Mouse (Mus musculus) heart, postnatal 25 days (tissue): Measurements from ENCODE around the gene Cacna2d1. TPM values are rescaled to one million over a fixed set of nuclear protein-coding genes. Genes with fewer than 3 reads are reported as not detected.

Source experiments
- DNase-seq: peaks from one replicate; pipeline ENCODE4 v3.0.0; 2022; ENCODE audit warnings: low spot score
- intact Hi-C: fragments of 180-260 bp; cut with DNase I; formaldehyde crosslinking; loops from one replicate; pipeline ENCODE4 v1.15.1; 2025
- total RNA-seq, 2 experiments: library from RNA; stranded (reverse); gene quantifications; 2 replicates each; pipeline ENCODE4 v1.2.3; 2021

Cacna2d1 gene
- total RNA-seq, 2 experiments from 2014 or later: 97.0 to 105 TPM

DNA sequence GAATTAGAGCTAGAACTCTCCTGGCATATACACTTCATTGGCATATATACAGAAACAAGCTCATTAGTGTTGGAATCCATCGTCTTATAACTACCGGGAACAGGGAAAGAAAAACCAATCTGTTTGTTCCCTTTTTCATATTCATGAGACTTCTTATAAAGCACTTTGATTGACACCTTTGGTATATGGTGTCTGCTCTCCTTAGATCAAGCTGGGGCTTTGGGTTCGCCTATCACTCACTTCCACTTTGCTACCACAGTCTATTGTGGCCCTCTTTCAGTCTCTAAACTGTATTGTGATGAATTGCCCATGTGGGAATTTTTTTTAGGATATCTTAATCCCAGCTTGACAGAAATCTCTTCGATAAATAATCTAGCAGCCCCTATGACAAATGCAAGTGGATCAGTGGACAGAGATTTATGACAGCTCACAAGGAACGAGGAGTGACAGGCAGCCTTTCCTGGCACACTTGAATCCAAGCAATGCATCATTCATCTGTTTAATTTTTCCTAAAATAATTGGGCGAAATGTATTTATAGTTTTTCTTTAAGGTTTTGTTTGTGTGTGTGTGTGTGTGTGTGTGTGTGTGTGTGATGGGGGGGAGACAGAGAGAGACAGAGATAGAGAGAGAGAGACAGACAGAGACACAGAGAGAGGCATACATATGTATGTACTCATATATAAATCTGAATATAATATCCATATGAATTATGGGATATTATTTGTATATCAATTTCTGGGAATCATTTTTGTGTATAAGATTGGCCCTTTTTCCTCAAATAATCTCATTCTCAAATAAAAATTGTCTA, 200.0 kb downstream of the Cacna2d1 start:
- DNase-seq: no peak
- intact Hi-C loops: loop anchor here (10.0 kb wide), 1 partner anchor 300 kb away; no protein-coding TSS in a partner anchor

GRCm38 (mm10) chr5:16135986-16136385, 201.5 kb downstream of the Cacna2d1 start:
- intact Hi-C loops: loop anchor here (10.0 kb wide), 1 partner anchor 301 kb away; no protein-coding TSS in a partner anchor
- no peak for DNase-seq

GRCm38 (mm10) chr5:16136839-16137238, 202.3 kb downstream of the Cacna2d1 start:
- intact Hi-C loops: loop anchor here (10.0 kb wide), 1 partner anchor 302 kb away; no protein-coding TSS in a partner anchor
- DNase-seq: no peak

DNA sequence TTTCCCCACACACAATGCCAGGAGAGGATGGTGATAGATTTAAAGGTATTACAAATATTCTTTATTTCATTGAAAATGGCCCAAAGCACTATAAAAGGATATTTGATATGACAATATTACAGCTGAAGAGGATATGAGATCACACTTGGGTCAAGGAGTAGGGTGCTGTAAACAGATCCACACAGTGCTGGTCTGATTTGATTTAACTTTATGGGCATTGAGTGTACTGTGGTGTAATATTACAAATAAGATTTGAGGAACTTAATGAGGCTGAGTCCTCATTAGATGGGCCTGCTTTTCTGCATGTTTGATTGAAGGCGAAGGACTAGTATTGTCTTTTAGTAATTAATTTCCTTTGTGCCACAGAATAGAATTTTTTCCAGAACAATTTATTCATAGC, 212.1 kb downstream of the Cacna2d1 start:
- intact Hi-C loops: no loop called here
- no peak for DNase-seq

DNA sequence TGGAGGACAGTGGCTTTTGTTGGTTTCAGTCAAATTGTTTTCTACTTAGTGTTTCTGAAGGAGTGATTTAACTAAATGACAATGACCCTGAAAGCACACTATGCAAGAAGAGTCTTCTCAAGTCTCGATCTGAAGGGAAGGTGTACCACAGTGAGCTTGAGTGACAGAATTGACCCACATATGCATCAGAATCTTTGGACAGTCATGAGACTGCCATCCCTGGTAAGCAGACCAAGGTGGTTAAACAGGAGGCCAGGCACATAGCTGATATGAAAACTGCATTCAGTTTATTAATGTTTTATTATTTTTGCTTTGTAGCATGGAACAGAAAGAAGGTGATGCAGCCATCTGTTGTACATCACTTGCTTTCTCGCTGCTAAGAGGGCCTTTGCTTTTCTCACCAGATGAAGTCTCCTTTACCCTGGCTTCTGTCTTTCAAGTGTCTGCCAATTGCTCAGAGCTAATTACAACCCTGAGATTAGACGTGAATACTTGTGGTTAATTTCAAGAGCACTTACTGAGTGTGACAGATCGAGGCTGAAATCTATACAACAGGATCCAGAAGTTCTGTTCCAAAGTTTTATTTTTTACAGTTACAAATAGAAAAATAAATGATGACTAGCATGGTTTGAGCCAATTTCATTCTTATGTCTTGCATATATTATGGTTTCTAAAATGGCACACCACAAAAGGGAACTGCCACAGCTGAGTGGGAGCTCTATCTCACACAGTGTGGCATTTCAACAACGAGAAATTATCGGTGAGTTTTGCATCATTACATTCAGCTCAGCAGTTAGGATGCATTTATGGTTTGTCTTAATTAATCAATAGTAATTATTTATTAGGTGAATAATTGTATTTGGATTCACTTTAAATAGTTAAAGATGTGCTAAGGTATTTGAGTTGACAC, 221.1 kb downstream of the Cacna2d1 start:
- DNase-seq: no peak
- intact Hi-C loops: no loop called here

DNA sequence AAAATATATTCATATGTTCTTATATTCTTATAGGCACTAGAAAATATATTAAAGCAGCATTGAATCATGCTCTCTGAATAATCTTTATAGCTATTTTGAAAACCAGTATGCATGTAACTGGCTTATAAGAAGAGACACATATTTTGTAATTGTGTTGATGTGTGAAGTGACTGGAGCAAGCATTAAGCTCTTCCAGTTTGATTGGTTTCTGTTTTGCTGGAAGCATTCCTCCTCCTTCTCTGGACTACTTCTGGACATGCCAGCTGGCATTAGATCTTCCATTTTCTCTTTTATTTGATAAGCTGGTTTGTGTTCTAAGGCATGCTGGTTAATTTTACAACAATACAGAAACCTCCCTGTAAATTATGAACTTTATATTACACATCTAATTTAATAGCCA, 228.8 kb downstream of the Cacna2d1 start:
- intact Hi-C loops: no loop called here
- DNase-seq: no peak

DNA sequence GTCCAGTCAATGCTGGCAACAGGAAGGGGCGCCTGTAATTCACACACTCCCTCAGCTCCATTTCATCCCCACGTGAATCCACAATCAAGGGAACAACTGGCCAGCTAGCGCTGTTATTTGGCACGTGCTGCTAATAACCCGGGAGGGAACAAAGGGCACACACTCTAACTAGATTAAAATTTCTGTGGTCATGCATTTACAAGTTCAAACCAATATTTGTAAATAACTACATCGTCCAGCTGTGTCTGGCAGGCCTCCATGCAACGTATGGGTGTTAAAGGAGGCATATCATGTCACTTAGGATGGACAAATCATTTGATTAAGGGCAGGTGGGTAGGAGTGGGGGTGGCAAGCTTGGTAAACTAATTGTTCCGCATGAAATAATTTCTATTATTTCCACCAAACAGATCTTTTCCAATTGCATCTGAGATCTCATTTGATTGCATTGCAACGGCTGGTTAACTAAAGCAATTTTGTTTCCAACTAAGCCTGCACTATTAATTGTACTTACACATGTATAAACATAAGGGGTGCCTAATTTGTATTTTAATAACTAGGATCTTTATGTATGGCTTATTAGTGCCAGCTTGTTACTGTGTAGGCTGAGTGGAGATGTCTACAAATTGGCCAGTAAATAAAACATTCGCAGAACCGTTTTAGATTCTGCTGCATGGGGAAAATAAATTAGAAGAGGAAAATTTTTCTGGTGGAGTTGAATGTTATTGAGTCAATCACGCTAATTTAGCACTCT, 231.8 kb downstream of the Cacna2d1 start:
- intact Hi-C loops: no loop called here
- DNase-seq: no peak

GRCm38 (mm10) chr5:16166868-16167267, 232.4 kb downstream of the Cacna2d1 start:
- intact Hi-C loops: no loop called here
- no peak for DNase-seq

DNA sequence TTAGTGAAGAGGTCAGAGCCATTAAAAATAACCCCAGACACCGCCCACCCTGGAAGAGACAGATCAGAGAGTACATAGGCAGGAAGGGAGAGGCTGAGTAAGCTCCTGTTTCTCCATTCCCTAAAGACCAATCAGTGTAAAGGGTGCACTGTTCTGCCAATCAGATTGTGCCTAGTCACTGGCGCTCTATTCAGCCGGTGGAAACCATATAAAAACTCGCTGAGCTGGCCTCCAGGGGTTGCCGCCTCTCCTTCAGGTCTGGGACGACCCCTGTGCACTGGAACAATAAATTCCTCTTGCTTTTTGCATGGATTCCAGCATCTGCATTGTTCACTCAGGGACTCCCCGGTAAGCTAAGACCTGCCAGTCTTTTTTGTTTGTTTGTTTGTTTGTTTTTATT, 246.6 kb downstream of the Cacna2d1 start:
- intact Hi-C loops: no loop called here
- DNase-seq: no peak

DNA sequence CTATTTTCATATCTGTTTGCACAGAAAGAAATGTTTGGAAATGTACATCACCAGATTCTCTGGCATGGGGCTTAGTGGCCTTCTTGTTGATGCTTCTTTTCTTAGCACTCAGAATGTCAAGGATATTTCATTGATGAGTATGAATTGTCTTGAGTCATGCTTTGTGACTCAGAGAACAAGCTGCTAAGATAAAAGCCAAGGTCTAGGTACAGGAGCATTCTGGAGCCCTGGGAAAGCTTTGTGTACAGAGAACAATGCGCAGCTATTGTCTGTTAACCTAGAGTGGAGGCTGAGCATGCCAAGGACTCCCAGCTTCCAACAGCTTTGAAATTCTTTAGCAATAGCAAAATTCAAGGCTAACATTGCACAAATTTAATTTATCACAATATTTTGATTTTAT, 249.6 kb downstream of the Cacna2d1 start:
- intact Hi-C loops: no loop called here
- DNase-seq: no peak

DNA sequence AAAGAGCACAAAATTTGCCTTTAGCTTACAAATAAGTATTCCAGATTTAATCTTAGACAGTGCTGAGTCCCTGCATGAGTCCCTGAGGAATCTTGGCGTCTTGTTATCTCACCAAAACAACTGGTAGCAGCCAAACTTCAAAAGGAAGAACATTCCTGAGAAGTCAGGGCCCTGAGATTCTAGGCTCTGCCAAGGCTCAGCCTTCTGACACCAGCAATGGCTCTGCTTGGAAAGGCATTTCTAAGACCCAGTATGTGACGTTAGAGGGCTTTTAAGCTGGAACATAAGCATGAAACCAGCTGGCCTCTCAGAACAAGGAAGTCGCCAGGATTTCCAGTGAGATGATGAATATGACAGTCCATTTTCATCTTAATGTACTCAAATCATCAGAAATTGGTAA, 253.4 kb downstream of the Cacna2d1 start:
- no peak for DNase-seq
- intact Hi-C loops: no loop called here

DNA sequence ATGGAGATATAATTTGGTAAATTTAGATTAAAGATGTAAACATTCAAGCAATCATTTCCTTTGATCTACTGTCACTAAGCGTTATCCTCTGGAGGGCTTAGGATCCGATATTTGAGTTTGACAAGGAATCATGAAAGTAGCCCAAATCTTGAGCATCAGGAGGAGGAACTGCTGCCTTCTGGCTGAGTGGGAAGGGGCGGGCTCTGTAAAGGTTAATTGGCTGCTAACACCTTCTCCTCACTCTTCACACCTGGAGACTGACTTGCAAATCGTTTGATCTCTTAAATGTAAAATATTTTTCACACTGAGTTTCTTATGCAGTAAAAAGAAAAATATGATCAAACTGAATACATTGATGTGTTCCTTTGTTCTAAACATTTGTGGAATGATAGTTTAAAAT, 255.4 kb downstream of the Cacna2d1 start:
- intact Hi-C loops: no loop called here

GRCm38 (mm10) chr5:16191165-16191564, 256.7 kb downstream of the Cacna2d1 start:
- no peak for DNase-seq
- intact Hi-C loops: no loop called here

More for the DNA sequence above, 255.4 kb downstream of the Cacna2d1 start:
- DNase-seq: no peak

GRCm38 (mm10) chr5:16199816-16200215, 265.3 kb downstream of the Cacna2d1 start:
- no peak for DNase-seq
- intact Hi-C loops: loop anchor here (10.0 kb wide), 1 partner anchor 365 kb away; no protein-coding TSS in a partner anchor

DNA sequence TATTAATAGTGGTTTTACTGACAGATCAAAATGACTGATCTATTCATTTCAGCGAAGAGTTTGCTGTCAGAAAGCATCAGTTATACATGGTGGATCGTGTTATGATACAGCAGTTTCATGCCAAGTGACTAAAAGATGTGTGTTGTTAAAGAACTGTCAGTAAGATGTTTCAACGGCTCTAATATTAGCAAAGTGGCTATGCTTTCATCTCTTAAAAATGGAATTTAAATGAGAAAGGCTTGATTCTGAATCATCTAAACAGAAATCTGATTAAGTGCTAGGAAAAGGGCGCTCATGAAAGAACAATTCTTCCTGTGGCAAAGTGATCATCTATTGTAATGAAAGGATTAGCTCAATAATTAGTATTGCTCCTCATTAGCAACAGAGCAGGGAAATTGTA, 287.5 kb downstream of the Cacna2d1 start:
- DNase-seq: no peak

GRCm38 (mm10) chr5:16225359-16225758, 290.9 kb downstream of the Cacna2d1 start:
- DNase-seq: no peak
- intact Hi-C loops: no loop called here

More for the DNA sequence above, 287.5 kb downstream of the Cacna2d1 start:
- intact Hi-C loops: no loop called here

DNA sequence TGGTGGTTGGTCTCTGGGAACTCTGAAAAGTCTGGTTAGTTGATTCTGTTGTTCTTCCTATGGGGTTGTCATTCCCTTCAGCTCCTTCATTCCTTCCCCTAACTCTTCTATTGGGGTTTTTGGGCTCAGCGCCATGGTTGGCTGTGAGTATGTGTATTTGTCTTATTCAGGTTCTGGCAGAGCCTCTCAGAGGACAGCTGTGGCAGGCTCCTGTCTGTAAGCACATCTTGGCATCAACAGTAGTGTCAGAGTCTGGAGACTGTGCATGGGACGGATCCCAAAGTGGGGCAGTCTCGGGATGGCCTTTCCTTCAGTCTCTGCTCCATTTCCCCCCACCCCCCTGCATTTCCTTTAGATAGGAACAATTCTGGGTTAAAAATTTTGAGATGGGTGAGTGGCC, 294.9 kb downstream of the Cacna2d1 start:
- intact Hi-C loops: no loop called here
- DNase-seq: peak; percentile 1

- intact Hi-C loops: no loop called here
- DNase-seq: no peak
These were observed 297.0 kb downstream of the Cacna2d1 start for GRCm38 (mm10) chr5:16231477-16231876.

DNA sequence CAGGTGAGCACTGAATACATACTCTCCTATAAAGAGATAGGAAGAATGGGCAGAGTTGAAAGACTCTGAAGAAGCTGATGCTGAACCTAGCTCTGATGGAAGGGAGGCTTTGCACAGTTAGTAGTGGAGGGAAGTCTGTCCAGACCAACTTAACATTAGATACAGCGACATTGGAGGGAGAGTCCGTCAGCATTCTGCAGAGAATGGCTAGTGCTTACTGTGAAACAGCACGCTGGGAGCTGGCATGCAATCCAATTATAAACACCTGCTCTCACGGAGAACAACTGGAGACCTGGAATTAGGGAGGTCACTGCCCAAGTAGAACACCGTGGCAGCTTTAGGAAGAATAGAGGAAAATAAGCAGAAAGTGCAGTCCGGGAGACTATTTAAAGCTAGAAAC, 300.4 kb downstream of the Cacna2d1 start:
- DNase-seq: no peak
- intact Hi-C loops: no loop called here

DNA sequence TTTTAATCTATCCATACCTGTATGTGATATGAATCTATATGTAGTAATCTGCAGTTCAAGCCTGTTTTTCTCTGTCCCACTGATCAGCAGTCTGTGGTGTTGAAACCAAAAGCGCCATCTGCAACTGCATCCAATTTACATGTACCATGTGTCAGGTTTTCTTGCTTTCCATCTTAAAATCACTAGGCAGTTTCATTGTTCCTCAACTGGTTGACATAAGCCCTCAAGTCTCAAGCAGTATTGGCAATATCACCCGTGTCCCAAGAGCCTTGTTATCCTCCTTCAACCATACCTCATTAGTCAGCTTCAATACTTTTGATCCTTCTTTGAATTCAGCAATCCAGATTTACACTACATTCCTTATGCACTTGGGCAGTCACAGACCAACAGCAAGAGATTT, 301.4 kb downstream of the Cacna2d1 start:
- intact Hi-C loops: no loop called here
- DNase-seq: no peak
